ENCODE assay signal across 8 mouse cellular contexts in the genomic region with DNA sequence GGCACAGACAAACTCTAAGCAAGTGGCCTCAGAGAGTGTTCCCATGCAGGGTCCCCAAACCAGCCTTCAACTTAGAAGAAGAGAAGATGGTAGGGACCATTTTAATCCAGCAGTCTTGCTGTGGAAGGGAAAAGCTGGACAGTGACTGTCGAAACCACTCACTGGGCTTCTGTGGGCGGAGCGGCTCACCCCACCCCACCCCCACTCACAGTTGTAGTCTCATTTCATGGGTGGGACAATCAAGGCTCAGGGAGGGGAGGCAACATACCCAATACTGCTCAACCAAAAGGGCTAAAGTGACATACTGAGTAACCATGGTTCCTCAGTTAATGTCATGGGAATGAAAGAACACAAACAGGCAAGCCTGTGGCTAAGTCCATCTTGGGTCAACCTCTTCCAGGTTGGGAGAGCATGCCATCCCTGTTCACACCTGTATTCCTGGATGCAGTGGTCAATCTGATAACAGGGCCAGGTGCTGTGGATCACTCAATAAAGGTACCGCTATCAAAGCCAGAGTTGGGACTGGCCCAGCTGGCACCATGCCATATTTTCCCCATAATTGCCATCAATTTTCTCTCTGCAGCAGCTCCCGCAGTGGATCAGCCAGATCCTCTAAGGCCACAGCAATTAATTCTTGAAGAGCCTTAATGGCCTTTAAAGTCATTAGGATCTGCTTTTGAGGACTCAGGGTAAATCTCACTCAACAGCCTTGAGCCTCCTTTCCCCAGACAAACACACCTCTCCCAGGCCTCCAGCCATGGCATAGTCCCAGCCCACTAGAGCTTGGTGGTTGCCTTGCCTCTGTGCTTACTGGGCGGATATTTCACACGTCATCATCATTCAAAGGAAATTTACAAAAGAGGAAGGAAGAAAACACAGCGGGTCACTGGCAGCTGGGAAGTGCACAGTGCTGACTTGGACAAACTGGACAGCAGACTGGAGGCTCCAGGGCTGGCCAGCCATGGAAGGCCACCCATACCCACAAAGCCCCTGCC.
DNase-seq lines count a peak whose midpoint lies in the region; ATAC-seq and TF ChIP-seq lines count a peak whose summit lies in the region.

No protein-coding gene starts in this region.

- H3K27me3 ChIP-seq in heart, postnatal 0 days (ENCODE audit: control insufficient read depth, insufficient read depth, low read length), result no peaks in the 10 kb centered on the region

- peaks cover 86% of the 10 kb centered on the region for H3K4me1 ChIP-seq in heart, postnatal 0 days (ENCODE audit: control insufficient read depth, insufficient read depth)

- no peak for TF ChIP-seq EP300 in heart, postnatal 0 days (IDR thresholded peaks at IDR 0.05; ENCODE audit: low read depth)

- peak; percentile 51 to 82 for DNase-seq in adrenal gland, adult (ENCODE audit: inconsistent age in 2 of 2, low spot score in 1 of 2)
- DNase-seq in adrenal gland, postnatal 25 days, result no peak
- peak; percentile 41 to 52 for DNase-seq in adrenal gland, postnatal 36 days
- no peak for DNase-seq in heart, postnatal 0 days (ENCODE audit: low spot score)
- peak; percentile 68 to 79 for DNase-seq in kidney, postnatal 36 days
- DNase-seq in thymus, postnatal 0 days (ENCODE audit: low spot score), result no peak
- no peak for DNase-seq in thymus, postnatal 36 days

- peak overlapping the region; percentile 74 for H3K27ac ChIP-seq in heart, postnatal 0 days (ENCODE audit: low read depth)

- ATAC-seq in heart, postnatal 0 days (ENCODE audit: insufficient read depth, low read depth), result peak; percentile 10; the same call in 1 of the 2 replicates
- ATAC-seq in megakaryocyte, adult 5-6 weeks (ENCODE audit: poor library complexity, severe bottlenecking), result peak; percentile 80

- H3K9ac ChIP-seq in heart, postnatal 0 days (replicated peaks; ENCODE audit: low read depth, low read length), result no peak overlapping the region

- no peaks in the 10 kb centered on the region; the same call in 1 of the 2 replicates for H3K36me3 ChIP-seq in heart, postnatal 0 days (replicated peaks; ENCODE audit: control insufficient read depth, insufficient read depth, low read length)

- 47% methylated on average over 8 of the region's 8 CpGs for WGBS in heart, postnatal 0 days

- H3K4me3 ChIP-seq in heart, postnatal 0 days (ENCODE audit: low read depth, low read length), result no peak overlapping the region

- no peaks in the 10 kb centered on the region for H3K9me3 ChIP-seq in heart, postnatal 0 days (replicated peaks; ENCODE audit: control insufficient read depth, low read length)

- H3K4me2 ChIP-seq in heart, postnatal 0 days (ENCODE audit: low read depth, low read length), result no peak overlapping the region; the same call in 1 of the 2 replicates

- TF ChIP-seq CTCF in heart, postnatal 0 days (IDR thresholded peaks at IDR 0.05; ENCODE audit: low read depth), result no peak

Comparison
In these comparisons a context has a peak if more than half of its experiments do, and no peak if none do; other contexts are left out.
1. DNase-seq: peak in adrenal gland, adult (2 of 2), adrenal gland, postnatal 36 days (2 of 2) and kidney, postnatal 36 days (2 of 2); none in adrenal gland, postnatal 25 days (single experiment), heart, postnatal 0 days (single experiment), thymus, postnatal 0 days (single experiment) and thymus, postnatal 36 days (0 of 2).